20 mouse cellular contexts compared by ENCODE assay signal in genomic region chr19:19793835-19794234, GRCm38 (mm10).
DNase-seq lines count a peak whose midpoint lies in the region; ATAC-seq and TF ChIP-seq lines count a peak whose summit lies in the region.
"Had no signal": no experiment of that assay in that cellular context is flagged by ENCODE, and none has a peak within 500 bp of the region (broad histone marks: within the 10 kb centered on the region; RNA-seq: fewer than 3 reads in every experiment).

No protein-coding gene starts in this region.

- H3K4me1 ChIP-seq in heart, embryonic 11.5 days (ENCODE audit: control insufficient read depth, insufficient read depth, low read length), result no peaks in the 10 kb centered on the region
- H3K4me1 ChIP-seq in liver, embryonic 14.5 days (replicated peaks; ENCODE audit: control insufficient read depth in 2 of 2, insufficient read depth in 2 of 2, low read length in 1 of 2), result no peaks in the 10 kb centered on the region
- H3K4me1 ChIP-seq: forebrain, embryonic 13.5 days; limb, embryonic 10.5 days; midbrain, embryonic 12.5 days had no signal

- no peaks in the 10 kb centered on the region for H3K36me3 ChIP-seq in heart, embryonic 11.5 days (ENCODE audit: control insufficient read depth, insufficient read depth, low read length)
- H3K36me3 ChIP-seq in liver, embryonic 14.5 days (replicated peaks; ENCODE audit: control insufficient read depth, insufficient read depth, low read depth), result no peaks in the 10 kb centered on the region
- H3K36me3 ChIP-seq: limb, embryonic 10.5 days; midbrain, embryonic 12.5 days had no signal

- H3K9me3 ChIP-seq in heart, embryonic 11.5 days (replicated peaks; ENCODE audit: control insufficient read depth, low read length), result no peaks in the 10 kb centered on the region
- no peaks in the 10 kb centered on the region for H3K9me3 ChIP-seq in liver, embryonic 14.5 days (ENCODE audit: control insufficient read depth, low read length)
- H3K9me3 ChIP-seq: forebrain, embryonic 13.5 days; limb, embryonic 10.5 days; midbrain, embryonic 12.5 days had no signal

- H3K4me3 ChIP-seq in heart, embryonic 11.5 days (ENCODE audit: low read depth, low read length), result no peak overlapping the region
- H3K4me3 ChIP-seq in liver, embryonic 14.5 days (ENCODE audit: insufficient read depth in 1 of 2, low read depth in 2 of 2, low read length in 2 of 2), result no peak overlapping the region
- H3K4me3 ChIP-seq: forebrain, embryonic 13.5 days; gastrocnemius, adult 2 months; limb, embryonic 10.5 days; midbrain, embryonic 12.5 days had no signal

- no peak for TF ChIP-seq EP300 in liver, embryonic 14.5 days (IDR thresholded peaks at IDR 0.05; ENCODE audit: low read depth)

- no peak for DNase-seq in heart, postnatal 10 days
- DNase-seq in c-Kit-positive CD71-positive TER-119-positive erythroid progenitor cells, embryonic 14.5 days (ENCODE audit: low spot score), result peak; percentile 0
- DNase-seq in liver, embryonic 14.5 days (ENCODE audit: low read depth in 3 of 3, low spot score in 3 of 3), result peak in 1 of 3 experiments; percentile 2
- DNase-seq in natural killer cell, adult 2 months (ENCODE audit: low spot score in 2 of 2), result no peak
- no peak for DNase-seq in spleen, postnatal 36 days (ENCODE audit: low spot score in 2 of 2)
- no peak for DNase-seq in kidney, adult 18-20 months
- DNase-seq: adrenal gland, adult 8-10 months; cerebellum, adult 9-10 months; gastrocnemius, adult 2 months; kidney, adult 9 months; kidney, postnatal 14 days; lung, postnatal 10 days; right cerebral cortex, postnatal 25 days; spleen, adult 18-20 months; thymus, adult 18-20 months; thymus, postnatal 36 days had no signal

- H3K4me2 ChIP-seq in heart, embryonic 11.5 days, result no peak overlapping the region
- H3K4me2 ChIP-seq in liver, embryonic 14.5 days (ENCODE audit: low read depth), result no peak overlapping the region
- H3K4me2 ChIP-seq: forebrain, embryonic 13.5 days; midbrain, embryonic 12.5 days had no signal

- 79% methylated on average over 2 of the region's 2 CpGs for WGBS in heart, embryonic 11.5 days (ENCODE audit: insufficient replicate concordance)
- 43% methylated on average over 2 of the region's 2 CpGs for WGBS in liver, embryonic 14.5 days (ENCODE audit: insufficient replicate concordance)

- TF ChIP-seq CTCF in liver, embryonic 14.5 days (IDR thresholded peaks at IDR 0.05; ENCODE audit: low read depth), result no peak

- H3K27ac ChIP-seq in heart, embryonic 11.5 days (ENCODE audit: low read depth, low read length), result no peak overlapping the region
- H3K27ac ChIP-seq in liver, embryonic 14.5 days, result no peak overlapping the region
- H3K27ac ChIP-seq: forebrain, embryonic 13.5 days; gastrocnemius, adult 2 months; limb, embryonic 10.5 days; midbrain, embryonic 12.5 days had no signal

- peak; percentile 77 for ATAC-seq in heart, embryonic 11.5 days (replicated peaks; ENCODE audit: insufficient number of reproducible peaks, low FRiP score, low TSS enrichment)
- peak; percentile 41; the same call in 1 of the 2 replicates for ATAC-seq in liver, embryonic 14.5 days (ENCODE audit: insufficient read depth)
- ATAC-seq: forebrain, embryonic 13.5 days had no signal

- no peaks in the 10 kb centered on the region for H3K27me3 ChIP-seq in heart, embryonic 11.5 days (ENCODE audit: control insufficient read depth, insufficient read depth, low read length)
- H3K27me3 ChIP-seq in liver, embryonic 14.5 days (ENCODE audit: control insufficient read depth, insufficient read depth, low read length), result no peaks in the 10 kb centered on the region
- H3K27me3 ChIP-seq: forebrain, embryonic 13.5 days; midbrain, embryonic 12.5 days had no signal

- H3K9ac ChIP-seq in heart, embryonic 11.5 days (ENCODE audit: low read depth, low read length), result no peak overlapping the region
- no peak overlapping the region for H3K9ac ChIP-seq in liver, embryonic 14.5 days (replicated peaks)
- H3K9ac ChIP-seq: forebrain, embryonic 13.5 days; midbrain, embryonic 12.5 days had no signal

- intact Hi-C loops in heart, postnatal 10 days (cut with DNase I), result no loop called here
